Mouse (Mus musculus): ENCODE measurements around the gene Nfya.

DNA sequence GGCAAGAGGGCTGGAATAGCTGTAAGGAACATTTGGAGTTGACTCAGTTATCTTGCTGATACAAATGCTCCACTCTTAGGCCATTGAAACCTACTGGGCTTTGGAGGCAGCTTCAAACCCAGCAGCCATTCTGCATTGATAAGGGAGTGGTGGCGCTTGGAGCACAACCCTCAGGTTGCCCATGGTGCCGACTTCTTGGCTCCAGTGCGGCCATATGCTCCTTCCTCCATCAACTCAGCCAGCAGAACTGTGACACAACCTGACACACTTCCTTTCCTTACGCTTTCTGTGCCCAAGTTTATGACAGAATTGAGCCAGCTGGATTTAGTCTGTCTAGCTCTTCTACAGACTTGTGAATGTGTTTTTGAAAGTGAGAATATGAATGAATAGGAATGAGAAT lies 2.6 kb downstream of the Nfya start:
- TF ChIP-seq CTCF (IDR thresholded peaks at IDR 0.05; ENCODE audit: low read depth): no peak
- TF ChIP-seq EP300 (optimal IDR thresholded peaks at IDR 0.05): no peak
